Mouse (Mus musculus) testis, adult 2 months (tissue): ENCODE results near the gene Tom1.

Experiments
- CTCF ChIP-seq: fragments of 200-500 bp; IDR thresholded peaks from 2 replicates; pipeline ENCODE4 v1.5.1; 2012; ENCODE audit warnings: low read depth, mild to moderate bottlenecking, inconsistent platforms, low read length, moderate library complexity; ENCODE audit not compliant: control insufficient read depth, insufficient read depth, insufficient replicate concordance
- POLR2A ChIP-seq: fragments of 200-500 bp; IDR thresholded peaks from 2 replicates; pipeline ENCODE4 v1.6.1; 2012; ENCODE audit warnings: low read depth, mild to moderate bottlenecking, inconsistent platforms, low read length, moderate library complexity; ENCODE audit not compliant: control insufficient read depth

- TF ChIP-seq CTCF: no peak
- no peak for TF ChIP-seq POLR2A
These were observed 50.3 kb downstream of the Tom1 start for GRCm38 (mm10) chr8:75083846-75084245.
